Mouse (Mus musculus) erythroblast, adult 5-6 weeks (primary cell): ENCODE results near the gene Fgfr3. TPM values are rescaled to one million over a fixed set of nuclear protein-coding genes. Genes with fewer than 3 reads are reported as not detected.

Experiments used
- ATAC-seq: replicated peaks from 2 replicates; pipeline ENCODE4 v1.8.0; 2016; ENCODE audit warnings: moderate number of reproducible peaks, mild to moderate bottlenecking, moderate TSS enrichment, inconsistent platforms; ENCODE audit not compliant: poor library complexity, low FRiP score, severe bottlenecking
- total RNA-seq, 2 experiments: library from RNA; stranded (forward) in 1 of 2; stranded (reverse) in 1 of 2; fragments of 150-400 nt in 1 of 2; fragments of 200-764, 138-1000 nt in 1 of 2; gene quantifications; 2 replicates each; pipeline versions ENCODE4 v1.2.3 to v1.2.4; 2015 to 2017; ENCODE audit warnings: low replicate concordance in 2 of 2

The Fgfr3 gene
- total RNA-seq (2015; ENCODE audit: low replicate concordance) (not detected in 2 replicates), total RNA-seq (2017; ENCODE audit: low replicate concordance) (not detected in 2 replicates)

GRCm38 (mm10) chr5:33721541-33722265 is at the start of gene Fgfr3:
Gene Fgfr3 (plus strand): TSS chr5:33721674.
- ATAC-seq: no peak

DNA sequence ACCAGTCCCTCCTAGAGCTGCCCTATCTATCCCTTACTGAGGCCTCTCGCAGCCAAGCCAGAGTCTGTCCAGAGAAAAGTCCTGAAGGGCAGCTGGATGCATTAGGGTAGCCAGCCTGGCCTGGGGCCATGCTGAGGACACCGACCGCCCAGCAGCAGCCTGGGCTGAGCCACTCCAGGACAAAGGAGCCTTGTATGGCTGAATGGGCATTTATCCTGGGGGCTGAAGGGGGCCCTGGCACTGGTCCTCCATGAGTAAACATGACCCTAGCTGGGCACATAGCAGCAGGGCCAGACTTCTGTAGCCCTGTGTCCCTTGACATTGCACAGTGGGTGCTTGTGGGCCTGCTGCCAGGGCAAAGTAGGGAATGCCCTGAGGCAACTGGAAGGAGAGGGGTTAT is 47.0 kb upstream of the Fgfr3 start:
- 0 out of 2 replicates have a peak, but pooled peaks have one; percentile 11 for ATAC-seq

- ATAC-seq: no peak
These were observed 45.5 kb upstream of the Fgfr3 start for GRCm38 (mm10) chr5:33675964-33676363.

DNA sequence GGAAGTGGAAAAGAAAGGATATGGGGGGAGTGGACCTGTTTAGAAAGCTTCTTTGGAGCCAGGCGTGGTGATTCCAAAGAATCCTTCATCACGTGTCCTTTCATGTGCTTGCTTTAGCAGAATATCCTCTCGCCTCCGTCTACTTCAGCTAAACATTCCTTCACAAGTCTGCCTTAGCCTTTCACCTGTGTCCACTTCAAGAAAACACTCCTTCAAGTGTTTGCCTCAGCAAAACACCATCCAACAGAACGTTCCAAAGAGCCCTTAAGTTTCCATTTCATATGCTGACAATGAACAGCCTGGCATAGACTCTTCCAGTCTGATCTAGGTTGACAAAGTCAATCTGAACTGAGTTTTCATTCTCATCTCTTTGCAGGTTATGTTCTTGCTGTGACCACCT is 43.2 kb upstream of the Fgfr3 start:
- no peak for ATAC-seq

DNA sequence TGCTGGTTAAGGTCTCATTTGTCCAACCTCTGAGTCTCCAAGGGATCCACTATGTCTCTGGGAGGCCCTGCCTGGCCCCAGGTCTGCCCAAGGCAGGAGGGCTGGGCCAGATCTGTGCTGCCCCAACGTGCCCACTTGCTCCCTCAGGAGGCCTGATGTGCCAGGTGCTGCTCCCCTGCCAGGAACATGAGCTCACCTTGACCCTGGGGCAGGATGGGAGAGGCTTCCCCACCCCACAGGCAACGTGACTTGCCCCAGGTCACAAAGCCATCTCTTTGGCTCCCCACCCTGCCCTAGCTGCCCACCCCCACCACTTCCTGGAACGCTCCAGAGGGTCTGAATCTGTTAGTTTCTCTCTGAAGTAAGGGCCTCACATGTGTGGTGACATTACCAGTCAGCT is 40.4 kb upstream of the Fgfr3 start:
- ATAC-seq: no peak

- ATAC-seq: no peak
These were observed 39.7 kb upstream of the Fgfr3 start for GRCm38 (mm10) chr5:33681611-33682388.

GRCm38 (mm10) chr5:33682963-33683362 is 38.5 kb upstream of the Fgfr3 start:
- ATAC-seq: no peak

- ATAC-seq: no peak
These were observed 37.4 kb upstream of the Fgfr3 start for GRCm38 (mm10) chr5:33683897-33684652.

DNA sequence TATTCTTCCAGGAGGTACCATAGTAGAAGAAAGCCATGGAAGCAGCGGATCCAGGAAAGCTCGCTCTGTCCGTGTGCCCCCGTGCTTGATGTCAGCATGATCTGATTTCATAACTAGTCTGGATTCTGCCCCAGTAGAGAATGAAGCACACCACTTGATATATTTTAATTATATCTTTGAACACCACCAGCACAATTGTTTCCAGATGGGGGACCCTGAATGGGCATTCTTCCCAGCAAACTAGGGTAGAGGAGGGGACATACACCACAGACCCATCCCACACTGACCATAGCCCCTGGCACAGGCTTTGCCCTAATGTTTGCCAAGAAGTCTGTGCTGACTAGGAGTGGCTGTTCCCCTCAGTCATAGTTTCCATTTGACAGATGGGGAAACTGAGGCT is 36.5 kb upstream of the Fgfr3 start:
- no peak for ATAC-seq

- no peak for ATAC-seq
These were observed 34.3 kb upstream of the Fgfr3 start for GRCm38 (mm10) chr5:33687142-33687541.

- no peak for ATAC-seq
These were observed 32.9 kb upstream of the Fgfr3 start for GRCm38 (mm10) chr5:33688278-33689220.

DNA sequence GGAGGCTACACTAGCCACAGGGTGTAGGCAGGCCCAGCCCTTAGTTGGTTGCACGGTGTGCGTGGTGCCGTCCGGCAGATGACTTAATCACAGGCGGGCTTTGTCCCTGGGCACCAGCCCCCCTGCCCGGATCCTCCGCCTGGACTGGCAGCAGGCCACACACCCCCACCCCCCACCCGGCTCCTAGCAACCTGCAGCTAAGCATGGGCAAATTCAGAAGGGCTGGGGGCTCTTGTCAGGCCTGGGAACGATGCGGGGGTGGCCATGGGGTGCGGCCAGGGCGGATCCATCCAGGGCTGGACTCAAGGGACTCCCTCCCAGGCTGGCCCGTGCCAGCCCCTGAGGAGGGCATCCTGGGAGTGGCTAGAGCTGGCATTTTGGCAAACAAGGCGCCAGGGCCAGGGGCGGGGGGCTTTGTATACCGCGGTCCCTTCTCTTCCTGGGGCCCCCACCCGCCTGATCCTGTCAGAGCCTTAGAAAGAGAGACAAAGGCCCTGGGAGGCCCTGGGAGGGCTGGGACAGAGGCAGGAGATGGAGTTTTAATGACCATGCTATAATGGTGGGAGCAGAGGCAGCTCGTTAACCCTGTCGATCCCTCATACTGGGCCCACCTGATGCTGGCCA is 32.1 kb upstream of the Fgfr3 start:
- no peak for ATAC-seq

GRCm38 (mm10) chr5:33689852-33690645 is 31.4 kb upstream of the Fgfr3 start:
- no peak for ATAC-seq

DNA sequence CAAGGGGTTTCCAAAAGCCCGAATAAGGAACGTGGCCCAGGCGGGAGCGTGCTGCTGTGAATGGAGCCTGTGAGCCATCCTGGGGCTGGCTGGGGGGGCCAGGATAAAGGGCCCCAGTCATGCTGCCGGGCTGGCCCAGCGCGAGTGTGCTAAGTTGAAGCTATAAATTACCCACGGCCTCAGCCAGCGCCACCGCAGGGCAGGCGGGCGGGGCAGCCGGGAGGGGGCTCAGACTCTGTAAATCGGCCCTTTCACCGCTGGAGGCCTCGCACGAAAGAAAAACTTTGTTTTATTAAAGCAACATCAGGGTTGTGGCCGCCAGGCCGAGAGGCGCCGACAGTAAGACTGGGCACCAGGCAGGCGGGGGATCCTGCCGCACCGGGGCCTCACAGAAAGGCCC is 29.1 kb upstream of the Fgfr3 start:
- no peak for ATAC-seq

DNA sequence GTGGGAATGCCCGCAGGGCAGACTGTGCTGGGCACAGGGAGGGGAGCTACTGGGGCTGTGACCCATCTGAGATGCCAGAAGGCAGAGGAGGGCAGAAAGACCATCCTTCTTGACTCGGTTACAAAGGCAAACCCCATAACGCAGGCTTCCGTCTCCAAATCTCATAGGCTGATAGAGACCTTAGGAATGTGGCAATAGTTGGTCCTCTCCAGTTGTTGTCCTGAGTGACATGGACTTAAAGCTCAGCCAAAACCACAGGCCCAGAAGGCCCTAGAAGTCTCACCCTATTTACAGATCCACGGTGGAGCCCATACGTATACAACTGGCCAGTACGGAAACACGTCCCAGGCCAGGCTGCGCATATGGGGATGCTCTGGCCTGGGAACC is 27.0 kb upstream of the Fgfr3 start:
- no peak for ATAC-seq

GRCm38 (mm10) chr5:33694848-33695717 is 26.4 kb upstream of the Fgfr3 start:
- ATAC-seq: no peak

GRCm38 (mm10) chr5:33695718-33696121 is 25.8 kb upstream of the Fgfr3 start:
- ATAC-seq: no peak
